Mouse (Mus musculus) neural tube, embryonic 11.5 days (tissue): Measurements from ENCODE around the gene ccdc198. TPM values are rescaled to one million over a fixed set of nuclear protein-coding genes. Genes with fewer than 3 reads are reported as not detected.
"Not testable (repeated sequence)": the region's sequence is repeated elsewhere in the genome, so short reads cannot be mapped to it uniquely, and the experiment has no call there.

ENCODE experiments used
- ATAC-seq: fragments of 200-750 bp; cut with Nextera tagmentation; 2 replicates; pipeline ENCODE4 v1.8.0; 2017; ENCODE audit warnings: moderate number of reproducible peaks, mild to moderate bottlenecking, moderate TSS enrichment, moderate library complexity; ENCODE audit not compliant: insufficient read depth, low FRiP score, low TSS enrichment
- DNase-seq: peaks from one replicate; pipeline ENCODE4 v3.0.0-alpha.2; 2015; ENCODE audit warnings: low spot score
- H3K27ac ChIP-seq: fragments of 300-500 bp; sonication (generic); 2 replicates; pipeline ENCODE4 v1.5.1; 2014; ENCODE audit warnings: low read depth, mild to moderate bottlenecking, low read length
- H3K27me3 ChIP-seq: fragments of 300-500 bp; sonication (generic); 2 replicates; pipeline ENCODE4 v1.6.1; 2014; ENCODE audit warnings: mild to moderate bottlenecking, low read length, mixed read lengths; ENCODE audit not compliant: control insufficient read depth, insufficient read depth
- H3K36me3 ChIP-seq: fragments of 300-500 bp; sonication (generic); 2 replicates; pipeline ENCODE4 v1.6.1; 2014; ENCODE audit warnings: mild to moderate bottlenecking, low read length, moderate library complexity, mixed read lengths; ENCODE audit not compliant: control insufficient read depth, insufficient read depth
- H3K4me1 ChIP-seq: fragments of 300-500 bp; sonication (generic); 2 replicates; pipeline ENCODE4 v1.6.1; 2014; ENCODE audit warnings: low read length, mixed read lengths; ENCODE audit not compliant: control insufficient read depth, insufficient read depth
- H3K4me2 ChIP-seq: fragments of 300-500 bp; sonication (generic); 2 replicates; pipeline ENCODE4 v1.6.1; 2014; ENCODE audit warnings: low read depth, mild to moderate bottlenecking, moderate library complexity
- H3K4me3 ChIP-seq: fragments of 300-500 bp; sonication (generic); 2 replicates; pipeline ENCODE4 v1.5.1; 2014; ENCODE audit warnings: low read depth, low read length
- H3K9ac ChIP-seq: fragments of 300-500 bp; sonication (generic); 2 replicates; pipeline ENCODE4 v1.6.1; 2014; ENCODE audit warnings: mild to moderate bottlenecking, low read length
- H3K9me3 ChIP-seq: fragments of 300-500 bp; sonication (generic); 2 replicates; pipeline ENCODE4 v1.6.1; 2016; ENCODE audit warnings: low read length; ENCODE audit not compliant: control insufficient read depth
- WGBS: fragments of 180-500 bp; shearing (Covaris S2); extraction: QIAGEN DNeasy Blood & Tissue Kit; methylation state at CpG from one replicate; pipeline ENCODE4 v1.1.7; 2014; 5-methylcytosine and 5-hydroxymethylcytosine counted together
- polyA plus RNA-seq: library from polyadenylated mRNA; unstranded; fragments of >200 nt; fragmentation: Nextera tagmentation; extraction: Ambion mirVana; gene quantifications from 2 replicates; pipeline ENCODE4 v1.2.1, GENCODE M21; 2014

The ccdc198 gene
- polyA plus RNA-seq, 1 experiment from 2014 or later = 0.46 TPM

DNA sequence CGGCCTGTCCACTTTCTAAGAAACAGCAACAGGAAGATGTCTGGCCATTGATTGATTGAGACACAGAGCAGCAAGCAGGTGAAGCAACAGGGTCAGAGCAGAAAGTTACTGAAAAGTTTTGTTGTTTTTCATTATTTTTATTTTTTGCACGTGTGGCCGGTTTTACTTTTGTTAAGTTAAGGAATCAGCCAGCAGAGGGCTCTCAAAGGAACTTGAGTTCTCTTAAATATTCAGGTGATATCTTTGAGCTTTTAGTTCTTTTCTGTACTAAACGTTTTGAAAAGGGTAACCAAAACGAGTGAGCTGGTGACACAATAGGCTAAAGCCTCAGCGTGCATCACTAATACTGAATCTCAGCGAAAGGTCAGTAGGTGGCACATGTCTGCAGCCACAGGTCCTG lies 26.6 kb downstream of the ccdc198 start:
- no peak overlapping the region for H3K27ac ChIP-seq
- no peak overlapping the region for H3K4me2 ChIP-seq
- no peak for ATAC-seq
- no peaks in the 10 kb centered on the region for H3K4me1 ChIP-seq
- no peaks in the 10 kb centered on the region for H3K9me3 ChIP-seq
- no peak overlapping the region for H3K4me3 ChIP-seq
- H3K9ac ChIP-seq = no peak overlapping the region
- WGBS = 79% methylated on average over 7 of the region's 7 CpGs
- H3K27me3 ChIP-seq = no peaks in the 10 kb centered on the region
- DNase-seq = no peak
- H3K36me3 ChIP-seq = no peaks in the 10 kb centered on the region

GRCm38 (mm10) chr14:49210215-49210614 lies 35.1 kb downstream of the ccdc198 start:
- not testable (repeated sequence) for H3K4me3 ChIP-seq
- whole genome bisulfite sequencing = 83% methylated on average over 3 of the region's 3 CpGs

GRCm38 (mm10) chr14:49201073-49201778 lies 44.0 kb downstream of the ccdc198 start:
- Histone ChIP-seq H3K27me3 (no peaks in the 10 kb centered on the region), H3K9me3 (no peaks in the 10 kb centered on the region), H3K4me3 (no peak overlapping the region), H3K36me3 (no peaks in the 10 kb centered on the region), H3K4me1 (no peaks in the 10 kb centered on the region), H3K4me2 (no peak overlapping the region), H3K27ac (no peak overlapping the region), H3K9ac (no peak overlapping the region)
- WGBS = 80% methylated on average over 9 of the region's 9 CpGs
- no peak for ATAC-seq
- DNase-seq = no peak

More at GRCm38 (mm10) chr14:49210215-49210614, 35.1 kb downstream of the ccdc198 start:
- H3K27me3 ChIP-seq, H3K4me1 ChIP-seq, H3K36me3 ChIP-seq, DNase-seq, ATAC-seq, H3K4me2 ChIP-seq, H3K9me3 ChIP-seq, H3K9ac ChIP-seq, H3K27ac ChIP-seq: not testable (repeated sequence)

DNA sequence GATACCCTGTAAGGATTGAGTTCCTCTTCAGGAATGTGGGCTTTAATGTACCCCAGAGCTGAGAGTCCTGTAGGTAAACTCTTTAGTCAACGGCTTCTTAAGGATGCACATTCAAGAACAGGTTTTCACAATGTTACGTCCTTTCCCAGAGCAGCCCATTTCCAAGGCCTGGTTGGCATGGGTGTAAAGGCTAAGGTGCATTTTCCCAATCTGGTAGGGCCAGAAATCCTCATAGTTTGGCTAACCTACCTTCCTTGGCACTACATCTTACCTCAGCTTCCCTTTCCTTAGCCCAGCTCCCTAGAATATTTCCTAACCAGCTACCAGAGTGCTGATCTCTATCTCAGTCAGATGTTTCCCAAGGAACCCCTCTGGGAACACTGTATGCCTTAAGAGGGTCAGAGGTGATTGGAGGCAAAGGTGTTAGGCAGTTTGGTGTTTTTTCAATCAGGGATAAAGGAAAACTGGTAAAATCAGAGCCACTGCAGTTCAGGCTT lies 48.2 kb downstream of the ccdc198 start:
- H3K9ac ChIP-seq = no peak overlapping the region
- H3K27ac ChIP-seq = no peak overlapping the region
- no peaks in the 10 kb centered on the region for H3K9me3 ChIP-seq
- H3K4me1 ChIP-seq = no peaks in the 10 kb centered on the region
- H3K27me3 ChIP-seq = no peaks in the 10 kb centered on the region
- H3K4me2 ChIP-seq = no peak overlapping the region
- no peak overlapping the region for H3K4me3 ChIP-seq
- H3K36me3 ChIP-seq = no peaks in the 10 kb centered on the region
- WGBS = 94% methylated on average over 2 of the region's 2 CpGs
- DNase-seq = no peak
- ATAC-seq = no peak

- Histone ChIP-seq H3K9ac (no peak overlapping the region), H3K9me3 (no peaks in the 10 kb centered on the region), H3K4me1 (no peaks in the 10 kb centered on the region), H3K36me3 (no peaks in the 10 kb centered on the region), H3K4me2 (no peak overlapping the region), H3K27me3 (no peaks in the 10 kb centered on the region), H3K27ac (no peak overlapping the region), H3K4me3 (no peak overlapping the region)
- WGBS = 89% methylated on average over 2 of the region's 2 CpGs
- DNase-seq = no peak
- ATAC-seq = no peak
These were observed 59.0 kb downstream of the ccdc198 start for GRCm38 (mm10) chr14:49186270-49186669.

DNA sequence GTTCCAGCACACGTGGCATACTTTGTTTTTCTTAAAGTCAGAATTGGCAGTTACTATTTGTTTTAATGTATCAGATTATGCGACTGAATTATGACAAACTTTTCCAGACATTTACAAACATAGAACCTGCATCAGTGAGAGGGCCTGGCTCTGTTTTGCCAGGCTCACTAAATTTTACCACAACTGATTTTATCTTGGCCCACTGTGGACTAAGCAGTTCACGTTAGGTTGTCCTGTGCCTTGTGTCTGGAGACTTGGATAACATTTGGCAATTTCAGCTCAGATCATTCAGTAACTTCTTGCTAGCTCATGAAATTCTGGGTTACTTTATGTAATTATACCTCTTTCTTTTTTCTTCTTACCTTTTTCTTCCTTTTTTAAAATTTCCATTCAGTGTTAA lies 65.5 kb downstream of the ccdc198 start:
- Histone ChIP-seq H3K27ac (no peak overlapping the region), H3K9me3 (no peaks in the 10 kb centered on the region), H3K9ac (no peak overlapping the region), H3K4me3 (no peak overlapping the region), H3K36me3 (no peaks in the 10 kb centered on the region), H3K4me2 (no peak overlapping the region), H3K27me3 (no peaks in the 10 kb centered on the region), H3K4me1 (0 out of 2 replicates have a peak, but pooled peaks cover under 1% of the 10 kb centered on the region)
- 87% methylated on average over 3 of the region's 3 CpGs for WGBS
- DNase-seq = no peak
- ATAC-seq = no peak

- Histone ChIP-seq H3K4me2 (peak overlapping the region; percentile 81), H3K4me3 (peak overlapping the region; percentile 97), H3K36me3 (no peaks in the 10 kb centered on the region), H3K27ac (no peak overlapping the region), H3K9ac (peak overlapping the region; percentile 97), H3K27me3 (no peaks in the 10 kb centered on the region), H3K4me1 (peaks cover 16% of the 10 kb centered on the region), H3K9me3 (no peaks in the 10 kb centered on the region)
- no peak for ATAC-seq
- DNase-seq = no peak
- 58% methylated on average over 16 of the region's 16 CpGs for WGBS
These were observed 71.8 kb downstream of the ccdc198 start for GRCm38 (mm10) chr14:49173290-49174135.

- peak; percentile 75 for ATAC-seq
These were observed 72.7 kb downstream of the ccdc198 start for GRCm38 (mm10) chr14:49172582-49172988.

More at GRCm38 (mm10) chr14:49172582-49172988, 72.7 kb downstream of the ccdc198 start:
- peak overlapping the region; percentile 70 for H3K27ac ChIP-seq
- no peaks in the 10 kb centered on the region for H3K9me3 ChIP-seq
- H3K4me3 ChIP-seq = peak overlapping the region; percentile 97
- WGBS = 0% methylated on average over 39 of the region's 46 CpGs
- no peaks in the 10 kb centered on the region for H3K36me3 ChIP-seq
- H3K4me2 ChIP-seq = peak overlapping the region; percentile 81
- peak; percentile 73 for DNase-seq
- peaks cover 16% of the 10 kb centered on the region for H3K4me1 ChIP-seq
- H3K27me3 ChIP-seq = no peaks in the 10 kb centered on the region
- H3K9ac ChIP-seq = peak overlapping the region; percentile 97
